Mouse (Mus musculus) erythroblast, embryonic 14.5 days (primary cell): ENCODE measurements around the gene Phactr3.

ENCODE experiments used
- GATA1 ChIP-seq: IDR thresholded peaks from 2 replicates; pipeline ENCODE4 v1.6.1; 2012; ENCODE audit warnings: low read length, inconsistent platforms, mixed read lengths
- TAL1 ChIP-seq: IDR thresholded peaks from 3 replicates; pipeline ENCODE4 v1.6.1; 2012; ENCODE audit warnings: low read length, inconsistent platforms, mixed read lengths

GRCm38 (mm10) chr2:178303453-178304187 is 184.8 kb downstream of the Phactr3 start:
- no peak for TF ChIP-seq TAL1
- no peak for TF ChIP-seq GATA1
